Mouse (Mus musculus) c-Kit-positive CD71-positive TER-119-negative erythroid progenitor cells, embryonic 14.5 days (primary cell): ENCODE measurements around the gene Igsf9.

ENCODE experiments used
- DNase-seq: peaks from one replicate; pipeline ENCODE4 v3.0.0-alpha.2; 2013; ENCODE audit warnings: low read depth

The Igsf9 gene

GRCm38 (mm10) chr1:172518013-172518412, 36.4 kb downstream of the Igsf9 start:
- no peak for DNase-seq

DNA sequence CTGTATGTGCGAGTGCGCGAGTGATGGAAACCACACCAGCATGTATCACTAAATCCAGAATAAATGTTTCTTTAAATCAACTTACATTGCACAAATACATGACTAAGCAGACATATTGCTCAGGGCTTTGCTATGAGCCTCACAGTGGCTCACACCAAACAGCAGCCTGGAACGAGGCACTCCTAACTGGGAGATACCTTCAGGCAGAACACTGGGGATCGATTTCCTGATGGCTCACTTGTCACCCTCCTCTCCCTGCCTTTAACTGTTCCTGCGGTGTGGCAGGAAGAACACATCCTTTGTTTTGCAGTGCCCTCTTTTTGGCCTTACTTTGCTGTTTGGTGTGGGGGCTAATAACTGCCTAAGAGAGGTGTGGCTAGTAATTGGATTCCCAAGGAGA, 38.1 kb downstream of the Igsf9 start:
- no peak for DNase-seq

DNA sequence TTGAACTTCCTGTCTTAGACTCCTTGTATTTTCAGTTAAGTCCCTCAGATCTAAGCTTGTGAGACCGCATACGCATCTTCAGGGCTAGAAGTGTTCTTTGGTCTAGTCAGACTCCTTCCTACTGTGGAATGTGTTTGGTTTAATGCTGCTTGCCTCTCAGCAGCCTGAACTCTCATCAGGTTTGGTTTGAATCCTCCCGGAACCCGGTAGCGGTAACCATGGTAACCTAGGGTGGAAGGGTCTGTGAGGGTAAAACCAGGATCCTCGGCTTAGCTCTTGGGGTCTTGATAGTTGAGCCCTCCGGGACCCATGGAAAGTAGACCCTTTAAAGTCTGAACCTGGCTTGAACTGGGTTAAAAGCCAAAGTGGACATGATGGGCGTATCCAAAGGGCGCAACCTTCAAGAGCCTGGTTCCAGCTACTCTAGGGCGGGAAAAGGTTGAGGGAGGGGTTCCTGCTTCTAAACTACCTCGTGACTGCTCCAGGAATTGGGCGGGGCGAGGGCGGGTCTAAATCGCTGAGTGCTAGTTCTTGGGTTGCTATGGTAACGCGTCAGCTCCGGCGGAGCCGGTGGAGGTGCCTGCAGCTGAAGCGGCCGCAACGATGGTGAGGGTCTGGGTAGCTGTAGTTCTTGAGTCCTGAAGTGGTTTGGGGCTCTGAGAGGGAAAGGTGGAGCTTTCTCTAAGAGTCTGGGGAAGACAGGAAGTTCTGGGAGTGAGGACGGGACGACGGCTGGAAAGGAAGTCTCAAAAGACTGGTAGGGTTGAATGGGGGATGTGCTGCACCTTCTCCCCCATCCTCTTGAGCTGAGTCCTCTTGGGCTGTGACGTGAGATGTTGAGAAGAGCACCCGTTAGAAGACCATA, 39.2 kb downstream of the Igsf9 start, which contains the start of gene Cfap45:
Gene Cfap45, plus strand, starts transcription at position 226 of the 865 bp plus-strand sequence.
- peak; percentile 53 for DNase-seq

DNA sequence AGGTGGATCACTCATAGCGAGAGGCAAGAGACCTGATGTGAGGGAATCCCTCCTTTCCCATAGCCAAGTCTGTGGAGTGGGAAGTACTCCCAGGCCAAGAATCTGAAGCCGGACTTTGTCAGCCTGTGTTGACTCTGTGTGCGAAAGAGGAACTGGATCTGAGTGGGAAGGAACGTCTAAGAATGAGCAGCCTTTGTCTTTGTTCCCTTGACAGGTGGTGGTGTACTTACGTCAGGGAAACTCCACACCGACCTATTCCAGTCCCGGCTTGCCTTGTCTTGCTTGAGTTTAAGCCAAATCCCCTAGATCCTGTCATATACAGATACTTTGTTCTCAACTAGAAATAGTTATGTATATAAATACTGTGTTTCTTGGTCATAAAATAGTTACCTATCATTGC, 40.9 kb downstream of the Igsf9 start:
- no peak for DNase-seq

DNA sequence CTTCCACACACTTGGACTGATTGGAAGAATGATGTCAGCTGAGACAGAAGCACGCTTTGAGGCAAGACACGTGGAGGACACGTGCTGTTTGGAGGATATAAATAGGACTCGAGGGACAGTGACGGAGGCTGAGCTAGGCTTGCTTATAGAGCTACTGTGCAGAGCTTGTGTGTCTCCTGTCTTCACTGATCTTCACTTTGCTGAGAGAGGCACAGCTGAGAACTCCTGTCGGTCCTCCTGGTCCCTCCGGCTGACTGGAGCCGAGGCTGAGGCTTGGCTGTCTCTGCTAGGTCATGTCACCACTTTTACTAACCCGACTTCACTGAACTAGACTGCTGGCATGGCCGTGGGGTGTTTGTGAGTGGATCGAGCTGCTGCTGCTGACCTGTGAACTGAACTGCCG, 42.1 kb downstream of the Igsf9 start:
- no peak for DNase-seq

DNA sequence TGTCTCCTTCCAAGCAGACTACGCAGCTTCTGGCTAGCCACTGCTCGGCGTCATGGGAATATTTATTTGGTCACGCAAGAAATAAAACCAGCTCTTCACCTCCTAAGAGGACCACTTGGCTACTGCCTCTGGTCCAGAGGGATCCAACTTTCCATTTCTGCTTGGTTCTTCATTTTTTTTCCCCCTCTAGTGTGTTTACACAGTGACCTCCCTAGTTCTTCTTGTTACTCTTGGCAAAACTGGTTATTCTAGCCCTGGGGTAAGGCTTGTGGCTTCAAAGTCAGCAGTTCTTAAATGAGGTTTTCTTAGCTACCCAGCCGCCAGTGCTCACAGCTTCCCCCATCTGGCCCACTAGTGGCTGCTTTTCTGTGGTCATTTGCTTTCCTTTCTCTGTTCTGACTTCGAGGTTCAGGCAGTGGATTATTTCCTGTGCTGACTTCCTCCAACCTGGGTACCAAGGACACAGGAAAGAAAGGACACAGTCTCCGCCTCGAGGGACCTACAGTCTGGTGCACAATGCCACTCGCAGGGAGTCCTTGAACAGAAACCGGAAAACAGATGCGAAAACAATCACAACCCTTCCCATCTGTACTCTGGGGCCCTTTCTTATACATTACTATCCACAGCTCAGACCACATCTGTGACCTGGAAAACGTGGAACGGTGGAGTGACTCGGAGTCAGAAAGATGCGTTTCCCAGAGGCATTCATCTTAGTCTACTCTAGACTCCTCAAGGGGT, 43.6 kb downstream of the Igsf9 start:
- no peak for DNase-seq

DNA sequence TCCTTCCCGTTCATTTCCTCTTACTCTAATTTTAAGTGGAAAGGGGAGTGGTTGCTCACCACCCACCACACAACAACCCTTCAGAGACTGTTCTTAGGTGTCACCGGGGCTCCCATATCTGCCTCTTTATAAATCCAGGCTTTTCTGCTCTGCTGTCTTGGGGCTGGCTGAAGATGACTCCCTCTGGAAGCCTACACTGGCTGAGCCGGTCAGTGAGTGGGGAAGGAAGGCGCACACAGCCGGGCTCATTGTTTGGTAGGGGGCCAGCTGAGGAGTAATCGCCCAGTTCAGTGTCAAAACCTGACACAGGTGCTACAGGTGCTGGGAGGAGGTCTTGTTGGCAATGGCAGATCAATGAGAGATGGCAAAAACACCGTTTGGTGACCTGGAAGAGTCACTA, 44.4 kb downstream of the Igsf9 start:
- DNase-seq, result no peak

GRCm38 (mm10) chr1:172526380-172527081, 44.9 kb downstream of the Igsf9 start:
- DNase-seq, result peak; percentile 55

- no peak for DNase-seq
These were observed 45.8 kb downstream of the Igsf9 start for GRCm38 (mm10) chr1:172527431-172527830.

DNA sequence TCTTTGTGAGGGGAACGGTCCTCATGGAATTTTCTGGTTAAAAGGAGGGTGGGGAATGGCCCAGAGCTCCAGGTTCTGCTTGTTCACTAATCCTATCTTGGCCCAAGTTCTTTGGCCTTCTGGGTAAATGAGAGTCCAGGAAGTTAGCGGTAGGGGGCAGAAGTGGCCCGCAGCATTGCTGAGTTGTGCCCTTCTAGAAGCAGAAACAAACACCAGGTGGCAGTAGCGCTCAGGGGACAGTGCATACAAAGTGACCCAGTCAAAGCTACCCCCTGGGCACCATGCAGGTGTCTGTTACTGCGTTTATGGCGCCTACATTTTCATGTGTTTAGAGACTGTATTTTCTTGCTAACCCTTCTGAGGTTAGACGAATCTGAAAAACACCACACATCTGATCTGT, 47.1 kb downstream of the Igsf9 start:
- DNase-seq, result peak; percentile 56

DNA sequence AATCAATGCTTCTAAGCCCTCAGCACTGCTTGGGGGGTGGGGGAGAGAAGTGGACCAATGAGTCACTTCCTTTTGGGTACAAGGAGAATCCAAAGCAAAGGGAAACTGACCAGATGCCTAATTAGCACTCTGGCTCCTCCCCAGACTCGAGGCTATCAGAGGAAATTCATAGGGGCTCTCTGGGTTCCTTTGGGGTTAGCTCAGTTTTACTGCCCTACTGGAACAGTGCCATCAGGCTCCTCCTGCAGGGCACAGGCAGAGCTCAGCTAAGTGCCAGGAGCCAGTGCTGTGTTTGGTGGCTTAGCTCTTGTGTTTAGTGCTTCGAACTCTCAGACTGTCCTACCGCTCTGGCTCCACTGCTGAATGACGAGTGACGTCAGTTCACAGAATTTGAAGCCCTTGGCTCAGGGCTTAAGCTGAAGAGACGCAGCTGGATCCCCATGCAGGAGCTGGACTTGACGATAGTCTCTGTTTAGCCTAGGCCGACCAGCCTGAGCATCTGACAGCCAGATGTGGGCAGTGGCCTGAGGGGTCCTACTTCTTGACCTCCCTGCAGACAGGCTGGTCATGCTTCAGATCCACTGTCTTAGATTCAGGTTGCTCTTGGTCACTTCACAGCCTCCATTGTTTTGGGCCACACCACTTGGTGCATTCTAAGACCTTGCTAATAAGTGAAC, 49.1 kb downstream of the Igsf9 start:
- no peak for DNase-seq

- no peak for DNase-seq
These were observed 51.0 kb downstream of the Igsf9 start for GRCm38 (mm10) chr1:172532551-172532950.

DNA sequence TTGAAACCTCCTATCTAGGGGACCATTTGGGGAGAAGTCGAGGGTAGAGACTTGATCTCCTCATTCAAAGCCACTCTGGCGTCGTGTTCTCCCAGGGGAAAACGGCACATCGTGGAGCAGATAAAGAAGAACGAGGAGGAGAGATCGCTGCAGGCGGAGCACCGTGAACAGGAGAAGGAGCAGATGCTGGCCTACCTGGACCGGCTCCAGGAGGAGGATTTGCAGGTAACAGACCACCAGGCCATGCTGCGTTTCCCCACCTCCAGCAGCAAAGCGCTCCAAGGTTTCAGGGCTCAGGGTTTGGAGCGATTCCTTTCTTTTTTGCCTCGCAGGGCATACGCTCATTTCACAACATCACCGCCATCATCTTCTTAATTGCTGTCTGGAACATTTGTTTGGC, 53.5 kb downstream of the Igsf9 start:
- DNase-seq, result no peak

GRCm38 (mm10) chr1:172539827-172540226, 58.2 kb downstream of the Igsf9 start:
- DNase-seq, result no peak

GRCm38 (mm10) chr1:172540283-172540820, 58.8 kb downstream of the Igsf9 start:
- DNase-seq, result no peak

GRCm38 (mm10) chr1:172546062-172546461, 64.5 kb downstream of the Igsf9 start:
- DNase-seq, result no peak
